Mouse (Mus musculus) lung, postnatal 0 days (tissue): ENCODE results near the gene Klhdc8a. TPM values are rescaled to one million over a fixed set of nuclear protein-coding genes. Genes with fewer than 3 reads are reported as not detected.
A peak's percentile ranks its signal among the peaks of the same experiment; 100 is the strongest.

Experiments
- ATAC-seq: fragments of 200-750 bp; cut with Nextera tagmentation; 2 replicates; pipeline ENCODE4 v1.8.0; 2017; ENCODE audit warnings: moderate library complexity
- DNase-seq: peaks from one replicate; pipeline ENCODE4 v3.0.0-alpha.2; 2016; ENCODE audit warnings: low spot score
- H3K27ac ChIP-seq: fragments of 300-500 bp; sonication (generic); 2 replicates; pipeline ENCODE4 v1.5.1; 2014; ENCODE audit warnings: antibody characterized with exemption, mild to moderate bottlenecking, low read length, mixed read lengths
- H3K27me3 ChIP-seq: fragments of 300-500 bp; sonication (generic); replicated peaks from 2 replicates; pipeline ENCODE4 v1.6.1; 2014; ENCODE audit warnings: low read length, mixed read lengths; ENCODE audit not compliant: insufficient read depth
- H3K36me3 ChIP-seq: fragments of 300-500 bp; sonication (generic); 2 replicates; pipeline ENCODE4 v1.6.1; 2014; ENCODE audit warnings: low read length, mixed read lengths; ENCODE audit not compliant: insufficient read depth
- H3K4me1 ChIP-seq: fragments of 300-500 bp; sonication (generic); 2 replicates; pipeline ENCODE4 v1.6.1; 2014; ENCODE audit warnings: antibody characterized with exemption, low read depth, low read length, mixed read lengths; ENCODE audit not compliant: insufficient read depth
- H3K4me2 ChIP-seq: fragments of 300-500 bp; sonication (generic); replicated peaks from 2 replicates; pipeline ENCODE4 v1.6.1; 2014; ENCODE audit warnings: low read depth, mild to moderate bottlenecking, low read length, moderate library complexity, mixed read lengths
- H3K4me3 ChIP-seq: fragments of 300-500 bp; sonication (generic); 2 replicates; pipeline ENCODE4 v1.5.1; 2014; ENCODE audit warnings: low read depth, low read length
- H3K9ac ChIP-seq: fragments of 300-500 bp; sonication (generic); replicated peaks from 2 replicates; pipeline ENCODE4 v1.6.1; 2014; ENCODE audit warnings: low read depth, mild to moderate bottlenecking
- H3K9me3 ChIP-seq: fragments of 300-500 bp; sonication (generic); 2 replicates; pipeline ENCODE4 v1.6.1; 2016; ENCODE audit warnings: low read length, mixed read lengths
- CTCF ChIP-seq: IDR thresholded peaks from 2 replicates; pipeline ENCODE4 v1.5.1; 2016; ENCODE audit warnings: antibody characterized with exemption, mild to moderate bottlenecking
- EP300 ChIP-seq: IDR thresholded peaks from 2 replicates; pipeline ENCODE4 v1.6.1; 2016; ENCODE audit warnings: antibody characterized with exemption, mild to moderate bottlenecking, control low read depth
- WGBS: fragments of 180-500 bp; shearing (Covaris S2); extraction: QIAGEN DNeasy Blood & Tissue Kit; methylation state at CpG from one replicate; pipeline ENCODE4 v1.1.7; 2014; 5-methylcytosine and 5-hydroxymethylcytosine counted together
- polyA plus RNA-seq: library from polyadenylated mRNA; unstranded; fragments of >200 nt; fragmentation: Nextera tagmentation; extraction: Ambion mirVana; gene quantifications from 2 replicates; pipeline ENCODE4 v1.2.1, GENCODE M21; 2015

Gene Klhdc8a
- polyA plus RNA-seq, 1 experiment from 2014 or later: 4.4 TPM

DNA sequence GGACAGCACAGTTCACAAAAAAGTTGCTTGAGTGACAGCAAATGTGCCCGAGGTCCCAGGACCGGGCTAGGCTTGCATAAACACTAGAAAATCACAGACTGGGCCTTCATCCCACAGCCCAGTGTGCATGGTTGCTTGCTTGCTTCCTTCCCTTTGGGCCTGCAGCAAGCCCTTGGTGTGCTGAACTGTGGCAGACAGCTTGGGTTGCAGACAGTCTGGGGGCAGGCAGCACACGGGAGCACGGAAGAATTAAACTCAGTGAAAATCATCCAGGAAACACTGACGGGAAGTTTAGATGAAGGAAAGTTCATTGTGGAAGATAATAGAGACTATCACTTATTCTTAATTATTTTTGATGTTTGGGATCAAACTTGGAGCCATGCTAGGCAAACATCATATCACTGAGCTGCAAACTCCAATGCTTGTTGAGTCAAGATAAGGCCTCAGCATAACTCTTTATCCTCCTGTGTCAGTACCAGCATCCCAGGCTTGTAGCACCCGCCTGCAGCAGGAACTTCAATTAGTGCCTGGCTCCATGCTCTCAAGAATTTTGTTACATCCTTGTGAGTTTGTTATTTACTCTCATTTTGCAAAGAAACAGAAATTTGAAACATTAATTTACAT, 35.9 kb downstream of the Klhdc8a start:
- no peak for TF ChIP-seq EP300
- TF ChIP-seq CTCF: no peak
- 20% methylated on average over 6 of the region's 6 CpGs for WGBS
- Histone ChIP-seq H3K9me3 (no peaks in the 10 kb centered on the region), H3K27ac (peak overlapping the region; percentile 65), H3K4me3 (no peak overlapping the region), H3K4me1 (peaks cover 35% of the 10 kb centered on the region), H3K4me2 (no peak overlapping the region), H3K9ac (no peak overlapping the region), H3K36me3 (peaks cover 26% of the 10 kb centered on the region), H3K27me3 (no peaks in the 10 kb centered on the region)
- DNase-seq: no peak
- peak; percentile 6; the same call in 1 of the 2 replicates for ATAC-seq

DNA sequence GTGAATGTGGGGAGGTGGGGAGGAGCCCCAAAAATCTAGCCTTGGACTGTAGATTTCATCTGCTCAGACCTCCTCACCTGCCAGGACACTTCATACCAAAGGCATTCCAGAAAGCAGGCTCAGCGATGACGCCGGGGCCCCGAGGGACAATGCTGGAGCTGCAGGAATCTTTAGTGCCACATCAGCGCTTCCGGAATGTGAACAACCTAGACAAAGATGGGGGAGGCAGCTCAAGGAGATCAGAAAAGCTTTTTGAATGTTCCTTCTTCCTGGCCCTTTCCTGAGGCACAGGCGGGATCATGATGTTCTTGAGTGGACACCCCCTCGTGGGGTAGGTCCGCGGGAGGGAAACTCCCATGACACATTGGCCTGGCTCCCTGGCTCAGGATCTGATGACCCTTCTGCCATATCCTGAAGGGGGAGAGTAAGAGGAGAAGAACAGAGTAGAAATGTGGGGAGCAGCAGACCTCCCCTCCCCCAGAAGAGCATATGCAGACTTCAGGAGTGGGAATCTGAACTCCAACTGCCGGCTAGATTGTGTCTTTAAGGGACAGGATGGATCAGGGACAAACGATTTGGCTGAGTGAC, 37.0 kb downstream of the Klhdc8a start:
- Histone ChIP-seq H3K27me3 (no peaks in the 10 kb centered on the region), H3K27ac (peak overlapping the region; percentile 64), H3K9ac (no peak overlapping the region), H3K4me1 (peaks cover 35% of the 10 kb centered on the region), H3K9me3 (no peaks in the 10 kb centered on the region), H3K4me3 (no peak overlapping the region), H3K36me3 (peaks cover 20% of the 10 kb centered on the region), H3K4me2 (no peak overlapping the region)
- DNase-seq (peak; percentile 64), ATAC-seq (peak; percentile 61)
- TF ChIP-seq CTCF: no peak
- TF ChIP-seq EP300: peak; percentile 87
- WGBS: 24% methylated on average over 12 of the region's 12 CpGs

DNA sequence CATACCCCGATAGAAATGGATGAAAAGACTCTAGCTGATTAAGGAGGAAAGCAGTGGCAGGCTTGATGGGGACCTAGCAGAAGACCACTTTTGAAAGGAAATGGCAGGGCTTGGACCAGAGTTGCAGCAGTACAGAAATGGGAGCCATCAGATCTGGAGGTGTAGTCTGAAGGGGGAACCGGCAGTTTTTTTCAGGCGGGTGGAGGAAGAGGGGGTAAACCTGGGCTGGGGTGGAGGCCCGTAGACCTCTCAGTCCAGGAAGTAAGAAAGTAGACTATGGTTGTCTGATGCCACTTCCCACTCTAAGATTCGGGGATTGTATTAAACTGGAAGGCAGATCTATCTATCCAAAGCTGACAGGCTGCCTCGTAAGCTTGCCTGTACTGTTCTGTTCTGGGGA, 38.5 kb downstream of the Klhdc8a start:
- TF ChIP-seq EP300: no peak
- no peak for TF ChIP-seq CTCF
- H3K9me3 ChIP-seq: no peaks in the 10 kb centered on the region
- H3K9ac ChIP-seq: no peak overlapping the region
- no peak overlapping the region for H3K4me3 ChIP-seq
- H3K4me1 ChIP-seq: peaks cover 37% of the 10 kb centered on the region
- WGBS: 44% methylated on average over 6 of the region's 6 CpGs
- ATAC-seq (no peak), DNase-seq (no peak)
- no peaks in the 10 kb centered on the region for H3K27me3 ChIP-seq
- no peak overlapping the region for H3K27ac ChIP-seq
- peaks cover 8% of the 10 kb centered on the region; the same call in 1 of the 2 replicates for H3K36me3 ChIP-seq
- H3K4me2 ChIP-seq: no peak overlapping the region

DNA sequence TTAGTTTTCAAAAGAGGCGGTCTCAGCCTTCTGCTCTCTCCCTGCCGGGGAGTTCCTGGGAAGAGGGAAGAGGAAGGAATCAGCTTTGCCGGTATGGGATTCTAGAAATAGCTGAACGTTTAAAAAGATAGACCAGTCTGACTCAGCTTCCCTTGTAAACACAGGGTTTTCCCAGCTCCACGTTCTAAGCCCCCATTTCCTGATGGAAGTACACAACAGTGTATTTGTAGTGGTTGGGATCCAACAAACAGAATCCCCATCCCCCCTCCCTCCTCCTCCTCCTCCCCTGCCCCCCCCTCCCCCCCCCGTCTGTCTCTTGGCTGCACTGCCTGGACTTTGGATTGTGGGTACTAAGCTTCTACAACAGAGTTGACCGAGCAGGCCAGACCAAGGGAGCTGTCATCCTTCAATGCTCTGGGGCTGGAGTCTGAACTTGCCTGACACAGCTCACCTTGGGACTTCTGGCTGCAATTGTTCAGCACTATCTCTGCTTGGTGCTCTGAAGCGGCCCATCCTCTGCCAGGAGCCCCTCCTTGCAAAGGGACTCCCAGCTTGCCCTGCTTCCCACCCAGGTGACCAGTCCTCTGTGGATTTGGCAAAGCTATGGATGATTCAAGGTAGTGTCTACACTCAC, 39.7 kb downstream of the Klhdc8a start:
- Histone ChIP-seq H3K9ac (no peak overlapping the region), H3K4me1 (peaks cover 38% of the 10 kb centered on the region)
- no peak for ATAC-seq

DNA sequence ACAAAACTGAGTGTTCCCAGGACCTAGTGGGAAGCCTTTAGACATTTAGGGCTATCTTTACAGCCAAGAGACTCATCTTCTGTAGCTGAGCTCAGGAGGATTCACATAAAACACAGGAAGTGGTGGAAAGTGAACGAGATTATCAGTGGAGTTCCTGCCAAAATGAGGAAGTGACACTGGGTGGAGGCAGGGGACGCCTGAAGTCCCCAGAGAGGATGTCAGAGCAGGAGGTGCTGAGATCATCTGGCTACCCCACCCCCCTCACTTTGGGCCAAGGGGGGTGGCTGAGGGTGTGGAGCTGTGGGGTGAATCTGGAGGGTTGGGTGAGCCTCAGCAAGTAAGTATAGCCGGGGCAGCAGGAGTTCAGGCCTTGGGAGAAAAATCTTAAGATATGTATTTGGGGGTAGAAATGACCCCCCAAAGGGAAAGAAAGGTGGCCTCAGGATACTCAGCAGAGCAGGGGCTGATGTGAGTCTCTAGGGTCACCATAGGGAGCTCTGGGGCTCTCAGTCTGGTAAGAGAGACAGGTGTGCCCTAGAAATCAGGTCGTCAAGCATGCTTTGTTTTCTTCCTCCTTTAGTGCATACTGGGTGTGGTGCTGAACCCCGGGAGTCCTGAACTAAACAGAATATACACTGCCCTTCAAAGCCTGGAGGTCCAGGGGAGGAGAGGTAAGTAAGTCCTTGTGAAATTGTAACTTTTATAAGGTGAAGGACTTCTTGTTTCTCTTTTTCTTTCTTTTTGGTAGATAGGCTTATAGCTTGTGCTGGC, 43.5 kb downstream of the Klhdc8a start:
- peaks cover 10% of the 10 kb centered on the region; the same call in 1 of the 2 replicates for H3K4me1 ChIP-seq
- DNase-seq (peak; percentile 69), ATAC-seq (peak; percentile 66)
- peak; percentile 52; the same call in 1 of the 2 replicates for TF ChIP-seq EP300
- TF ChIP-seq CTCF: no peak
- H3K4me3 ChIP-seq: no peak overlapping the region
- 37% methylated on average over 5 of the region's 5 CpGs for WGBS
- H3K9me3 ChIP-seq: no peaks in the 10 kb centered on the region
- no peaks in the 10 kb centered on the region for H3K36me3 ChIP-seq
- H3K4me2 ChIP-seq: no peak overlapping the region
- no peak overlapping the region for H3K9ac ChIP-seq
- H3K27ac ChIP-seq: no peak overlapping the region; the same call in 1 of the 2 replicates
- H3K27me3 ChIP-seq: no peaks in the 10 kb centered on the region

More for the DNA sequence above, 39.7 kb downstream of the Klhdc8a start:
- H3K4me2 ChIP-seq: no peak overlapping the region
- WGBS: 24% methylated on average over 7 of the region's 8 CpGs
- DNase-seq: no peak
- H3K4me3 ChIP-seq: no peak overlapping the region
- TF ChIP-seq EP300 (peak; percentile 62; the same call in 1 of the 2 replicates), CTCF (no peak)
- no peak overlapping the region for H3K27ac ChIP-seq
- no peaks in the 10 kb centered on the region for H3K9me3 ChIP-seq
- H3K36me3 ChIP-seq: no peaks in the 10 kb centered on the region
- H3K27me3 ChIP-seq: no peaks in the 10 kb centered on the region

DNA sequence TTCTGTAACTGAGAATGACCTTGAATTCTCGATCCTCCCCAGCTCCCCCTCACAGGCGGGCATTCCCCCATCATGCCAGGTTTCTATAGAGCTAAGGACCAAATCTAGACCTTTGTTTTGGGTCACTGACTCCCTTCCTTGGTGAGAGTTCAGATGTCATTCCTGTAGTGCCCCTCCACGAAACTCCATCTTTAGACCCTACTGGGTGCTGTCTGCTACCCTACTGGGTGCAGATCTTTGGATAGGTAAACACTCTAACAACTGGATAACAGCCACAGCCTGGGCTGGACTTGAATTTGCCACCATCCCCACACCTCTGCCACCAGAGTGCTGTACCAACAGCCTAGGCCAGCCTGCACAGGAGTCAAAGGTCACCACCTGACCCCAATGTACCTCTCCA, 44.1 kb downstream of the Klhdc8a start:
- H3K36me3 ChIP-seq: no peaks in the 10 kb centered on the region
- ATAC-seq: no peak

More for the DNA sequence above, 44.1 kb downstream of the Klhdc8a start:
- TF ChIP-seq EP300: no peak
- TF ChIP-seq CTCF: no peak
- Histone ChIP-seq H3K27ac (no peak overlapping the region), H3K4me3 (no peak overlapping the region), H3K9ac (no peak overlapping the region), H3K4me1 (peaks cover 9% of the 10 kb centered on the region; the same call in 1 of the 2 replicates), H3K9me3 (no peaks in the 10 kb centered on the region), H3K4me2 (no peak overlapping the region), H3K27me3 (no peaks in the 10 kb centered on the region)
- no peak for DNase-seq
- 71% methylated on average over 3 of the region's 3 CpGs for WGBS
